Mouse (Mus musculus) olfactory bulb, adult 2 months (tissue): ENCODE results near the gene Slc25a34.

Experiments
- CTCF ChIP-seq: fragments of 200-500 bp; IDR thresholded peaks from 2 replicates; pipeline ENCODE4 v1.5.1; 2012; ENCODE audit warnings: low read depth, mild to moderate bottlenecking, low read length, moderate library complexity; ENCODE audit not compliant: insufficient read depth
- POLR2A ChIP-seq: fragments of 200-500 bp; IDR thresholded peaks from 2 replicates; pipeline ENCODE4 v1.6.1; 2012; ENCODE audit warnings: mild to moderate bottlenecking, low read depth, low read length, moderate library complexity; ENCODE audit not compliant: insufficient read depth

GRCm38 (mm10) chr4:141653813-141654212, 30.2 kb upstream of the Slc25a34 start:
- no peak for TF ChIP-seq CTCF
- no peak for TF ChIP-seq POLR2A
